Mouse (Mus musculus): ENCODE measurements around the gene Olfr1373. TPM values are rescaled to one million over a fixed set of nuclear protein-coding genes. Genes with fewer than 3 reads are reported as not detected.

The Olfr1373 gene
- polyA plus RNA-seq (2017; shearing (Covaris generic)): not detected

DNA sequence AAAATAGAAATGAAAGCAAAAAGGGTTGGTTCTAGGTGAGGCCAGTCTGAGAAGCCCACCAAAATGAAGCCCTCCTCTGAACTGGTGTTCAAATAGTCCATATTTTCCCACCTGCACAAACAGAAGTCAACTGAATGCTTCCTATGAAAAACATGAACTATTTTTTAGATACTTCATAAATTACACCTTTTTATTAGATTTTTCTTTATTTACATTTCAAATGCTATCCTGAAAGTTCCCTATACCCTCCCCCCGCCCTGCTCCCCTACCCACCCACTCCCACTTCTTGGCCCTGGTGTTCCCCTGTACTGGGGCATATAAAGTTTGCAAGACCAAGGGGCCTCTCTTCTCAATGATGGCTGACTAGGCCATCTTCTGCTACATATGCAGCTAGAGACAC is at the start of gene Olfr1373:
Gene Olfr1373 (minus strand): TSS at position 101 of the 400 bp plus-strand sequence.

DNA sequence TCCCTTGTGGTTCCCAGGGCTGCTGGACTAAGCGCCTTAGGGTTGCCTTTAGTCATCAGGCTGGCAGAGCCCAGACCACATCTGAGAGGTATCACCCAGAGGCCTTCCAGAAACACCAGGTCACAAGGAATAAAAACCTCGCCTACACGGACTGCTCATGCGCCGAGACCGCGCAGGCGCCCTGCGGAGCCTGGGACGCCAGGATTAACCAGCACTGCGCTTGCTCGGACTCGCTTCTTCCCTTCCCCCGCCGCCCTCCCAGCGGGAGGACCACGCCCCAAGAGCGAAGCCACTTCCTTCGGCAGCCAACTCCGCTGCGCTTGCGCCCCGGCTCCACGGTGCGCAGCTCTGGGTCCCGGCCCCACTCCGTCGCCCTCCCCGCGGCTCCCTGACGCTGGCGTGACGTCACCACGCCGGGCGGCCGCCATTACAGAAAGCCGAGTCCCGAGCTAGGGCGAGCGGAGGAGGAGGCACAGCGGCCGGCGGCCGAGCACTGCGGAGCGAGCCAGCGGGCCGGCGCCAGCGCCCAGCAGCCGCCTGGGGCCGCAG is 46.9 kb downstream of the Olfr1373 start, which contains the start of gene Ppp2ca:
Gene Ppp2ca (plus strand): TSS at position 284 of the 549 bp plus-strand sequence.

Other genes with a start within 250 kb of the Olfr1373 start
- 133 TPM for gene Cdkn2aipnl, start 177.9 kb downstream of the Olfr1373 start, polyA plus RNA-seq (2017; shearing (Covaris generic))
- 332 TPM for gene Ube2b, start 144.8 kb downstream of the Olfr1373 start, polyA plus RNA-seq (2017; shearing (Covaris generic))
- gene Cdkl3, start 141.3 kb downstream of the Olfr1373 start, polyA plus RNA-seq (2017; shearing (Covaris generic)): 7.6 TPM
- gene Ppp2ca, start 46.8 kb downstream of the Olfr1373 start, polyA plus RNA-seq (2017; shearing (Covaris generic)): 7.8 TPM
- gene Olfr1371, start 68.5 kb upstream of the Olfr1373 start, polyA plus RNA-seq (2017; shearing (Covaris generic)): not detected
- gene Skp1a, start 86.5 kb upstream of the Olfr1373 start, polyA plus RNA-seq (2017; shearing (Covaris generic)): 358 TPM
- gene Tcf7, start 137.5 kb upstream of the Olfr1373 start, polyA plus RNA-seq (2017; shearing (Covaris generic)): 236 TPM
- gene Vdac1, start 215.3 kb upstream of the Olfr1373 start, polyA plus RNA-seq (2017; shearing (Covaris generic)): 102 TPM